Mouse (Mus musculus) liver, adult 10 weeks (tissue): ENCODE results near the gene Pdpk1. TPM values are rescaled to one million over a fixed set of nuclear protein-coding genes. Genes with fewer than 3 reads are reported as not detected.

ENCODE experiments used
- polyA plus RNA-seq: library from polyadenylated mRNA; stranded (reverse); fragments of 350-450 nt; fragmentation: Illumina TruSeq; extraction: RNeasy Lipid Tissue Mini Kit (QIAGEN cat#74804); gene quantifications from one replicate; pipeline ENCODE4 v1.2.3, GENCODE M21; 2014; ENCODE audit warnings: low read depth, low replicate concordance

Pdpk1 gene
- polyA plus RNA-seq = 17.7 TPM

DNA sequence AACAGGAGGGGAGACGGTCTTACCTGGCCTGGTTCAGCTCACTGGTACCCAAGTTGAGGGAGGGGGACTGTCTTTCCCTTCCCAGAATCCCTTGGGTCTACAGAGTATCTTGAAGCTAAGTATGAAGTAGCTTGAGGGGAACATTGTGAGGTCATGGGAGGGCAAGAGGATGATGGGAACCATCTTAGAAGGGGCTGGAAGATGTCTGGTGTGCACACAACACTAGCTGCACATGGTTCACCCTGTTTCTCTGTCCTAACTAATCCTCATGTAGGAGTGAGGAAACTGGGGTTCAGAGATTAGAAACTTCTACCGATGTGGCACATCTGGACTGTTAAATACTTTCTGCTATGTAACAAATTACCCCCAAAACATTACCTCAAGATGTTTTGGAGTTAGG lies at the start of gene Pdpk1:
TSS of gene Pdpk1 (minus strand) at position 101 of the 400 bp plus-strand sequence.

GRCm38 (mm10) chr17:24169317-24170065 lies 18.8 kb upstream of the Pdpk1 start, which contains the start of gene Atp6v0c:
Gene Atp6v0c, minus strand, starts transcription at chr17:24169702.

GRCm38 (mm10) chr17:24163176-24163962 lies 12.6 kb upstream of the Pdpk1 start, which contains the start of gene Amdhd2:
Gene Amdhd2, minus strand, starts transcription at chr17:24163766.

DNA sequence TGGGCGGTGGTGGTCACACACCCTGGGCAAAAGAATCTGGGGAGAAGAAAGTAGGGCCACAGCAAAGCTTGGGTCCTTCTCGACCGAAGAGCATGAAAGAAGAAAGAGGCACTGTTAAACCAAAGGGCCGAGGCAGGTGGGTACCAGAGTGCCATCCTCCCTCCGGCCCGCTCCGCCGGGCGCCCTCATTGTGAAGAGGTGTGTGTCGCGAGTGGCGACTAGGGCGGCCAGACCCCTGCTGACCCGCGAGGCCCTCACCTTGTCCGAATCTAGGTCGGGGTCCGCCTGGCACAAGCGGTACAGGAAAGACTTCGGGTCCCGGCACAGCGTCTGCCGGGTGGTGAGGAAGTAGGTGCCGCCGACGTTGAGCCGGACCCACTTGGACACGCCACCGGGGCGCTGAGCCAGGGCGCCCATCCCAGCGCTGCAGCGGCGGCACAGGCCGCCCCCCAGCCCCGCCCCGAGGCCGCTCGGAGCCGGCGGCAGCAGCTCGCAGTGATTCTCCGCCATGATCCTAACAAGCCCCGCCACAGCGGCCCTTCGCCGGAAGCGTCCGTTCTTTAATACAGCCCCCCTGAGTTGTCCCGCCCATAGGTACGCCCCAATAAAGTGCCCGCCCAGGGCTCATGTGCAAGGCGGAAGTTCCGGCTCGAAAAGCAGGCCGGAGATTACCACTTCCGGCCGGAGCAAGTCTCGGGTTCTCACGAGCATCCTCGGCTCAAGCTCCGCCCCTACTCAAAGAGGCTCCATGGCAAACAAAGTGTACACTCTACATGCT lies 77.6 kb downstream of the Pdpk1 start, which contains the start of gene Kctd5:
TSS of gene Kctd5 (minus strand) at position 567 of the 778 bp plus-strand sequence.

DNA sequence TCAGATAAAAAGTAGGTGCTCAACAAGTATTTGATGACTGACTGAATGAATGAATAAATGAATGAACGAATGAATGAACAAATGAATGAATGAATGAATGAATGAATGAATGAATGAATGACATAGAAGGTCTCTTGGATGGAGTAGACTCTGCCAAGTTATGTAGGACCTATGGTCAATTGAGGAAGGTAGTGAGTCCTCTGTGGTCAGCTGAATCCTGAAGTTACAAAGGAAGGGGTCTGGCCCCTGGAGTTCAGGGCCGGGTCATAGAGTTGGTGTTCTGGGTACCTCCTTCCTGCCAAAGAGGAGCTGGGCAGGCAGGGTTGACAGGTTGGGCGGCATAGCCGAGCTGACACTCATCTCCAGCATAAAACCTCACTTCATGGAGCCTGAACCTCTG lies 112.9 kb downstream of the Pdpk1 start, which contains the start of gene Prss27:
TSS of gene Prss27 (plus strand) at position 301 of the 400 bp plus-strand sequence.

Other genes with a start within 250 kb of the Pdpk1 start
- gene Dcpp3, start 233.5 kb downstream of the Pdpk1 start, polyA plus RNA-seq = not detected
- gene Sbp, start 209.3 kb downstream of the Pdpk1 start, polyA plus RNA-seq = not detected
- not detected for gene Sbpl, start 195.7 kb downstream of the Pdpk1 start, polyA plus RNA-seq
- not detected for gene Prss30, start 170.4 kb downstream of the Pdpk1 start, polyA plus RNA-seq
- not detected for gene Prss22, start 152.8 kb downstream of the Pdpk1 start, polyA plus RNA-seq
- not detected for gene Prss27, start 112.8 kb downstream of the Pdpk1 start, polyA plus RNA-seq
- 7.5 TPM for gene Kctd5, start 77.4 kb downstream of the Pdpk1 start, polyA plus RNA-seq
- not detected for gene Amdhd2, start 12.8 kb upstream of the Pdpk1 start, polyA plus RNA-seq
- gene Atp6v0c, start 18.8 kb upstream of the Pdpk1 start, polyA plus RNA-seq = 36.0 TPM
- 7.0 TPM for gene Tbc1d24, start 54.6 kb upstream of the Pdpk1 start, polyA plus RNA-seq
- gene Ntn3, start 58.6 kb upstream of the Pdpk1 start, polyA plus RNA-seq = 0.32 TPM
- gene Tedc2, start 69.9 kb upstream of the Pdpk1 start, polyA plus RNA-seq = 19.8 TPM
- gene Ccnf, start 100.6 kb upstream of the Pdpk1 start, polyA plus RNA-seq = 0.50 TPM
- not detected for gene Abca17, start 200.1 kb upstream of the Pdpk1 start, polyA plus RNA-seq
- 8.9 TPM for gene Abca3, start 201.0 kb upstream of the Pdpk1 start, polyA plus RNA-seq